Mouse (Mus musculus): ENCODE data around the gene Ctla4. TPM values are rescaled to one million over a fixed set of nuclear protein-coding genes. Genes with fewer than 3 reads are reported as not detected.

Gene Ctla4
- polyA plus RNA-seq, 1 experiment from 2014 or later, result not detected

DNA sequence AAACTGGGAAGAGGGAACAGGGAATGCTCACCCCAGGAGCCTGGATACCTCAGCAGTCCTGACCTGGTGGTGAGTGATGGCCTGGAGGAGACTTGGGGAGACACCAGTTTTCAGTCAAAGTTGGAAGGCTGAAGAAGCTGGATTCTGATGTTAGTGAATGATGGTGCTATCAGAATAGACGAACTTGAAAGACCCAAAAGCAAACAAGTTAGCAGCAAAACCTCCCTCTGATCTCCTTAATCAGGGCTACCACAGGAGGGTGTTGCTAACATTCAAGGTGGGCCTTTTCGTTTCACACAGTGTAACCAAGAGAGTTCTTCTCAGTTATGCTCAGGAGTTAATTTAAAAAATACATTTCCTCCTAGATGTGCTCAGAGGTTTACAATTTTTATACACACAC lies 3.5 kb upstream of the Ctla4 start:
- Histone ChIP-seq H3K9ac (ENCODE audit: low read depth, low read length) (no peak overlapping the region), H3K4me1 (ENCODE audit: control insufficient read depth, insufficient read depth, low read length) (no peaks in the 10 kb centered on the region), H3K9me3 (replicated peaks; ENCODE audit: control insufficient read depth, low read length, poor library complexity, severe bottlenecking) (no peaks in the 10 kb centered on the region), H3K36me3 (ENCODE audit: control insufficient read depth, insufficient read depth, low read length) (no peaks in the 10 kb centered on the region), H3K4me3 (ENCODE audit: low read depth, low read length) (no peak overlapping the region), H3K27ac (ENCODE audit: low read length) (no peak overlapping the region), H3K27me3 (ENCODE audit: control insufficient read depth, insufficient read depth, low read depth, low read length) (no peaks in the 10 kb centered on the region), H3K4me2 (ENCODE audit: low read length) (no peak overlapping the region)
- WGBS, result 92% methylated on average over 2 of the region's 2 CpGs
- ATAC-seq, result no peak

DNA sequence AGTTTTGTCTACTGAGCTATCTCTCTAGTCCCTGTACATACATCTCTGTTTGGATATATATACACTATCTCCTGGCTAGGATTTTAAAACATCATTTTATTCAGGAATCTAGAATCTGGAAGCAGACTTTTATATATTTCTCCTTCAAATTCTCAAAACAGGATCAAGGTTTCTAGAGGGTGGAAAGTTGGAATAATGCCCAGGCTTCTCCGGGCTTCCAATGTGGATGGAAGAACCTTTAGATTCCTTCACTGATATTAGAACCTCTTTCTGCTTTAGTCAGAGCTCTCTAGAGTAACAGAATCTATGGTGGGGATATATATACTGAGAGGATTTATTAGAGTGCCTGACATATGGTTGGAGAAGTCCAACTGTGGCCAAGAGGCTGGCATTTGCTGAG lies 2.2 kb upstream of the Ctla4 start:
- Histone ChIP-seq H3K4me2 (ENCODE audit: low read length) (no peak overlapping the region), H3K27ac (ENCODE audit: low read length) (no peak overlapping the region), H3K4me1 (ENCODE audit: control insufficient read depth, insufficient read depth, low read length) (no peaks in the 10 kb centered on the region), H3K4me3 (ENCODE audit: low read depth, low read length) (no peak overlapping the region), H3K36me3 (ENCODE audit: control insufficient read depth, insufficient read depth, low read length) (no peaks in the 10 kb centered on the region), H3K27me3 (ENCODE audit: control insufficient read depth, insufficient read depth, low read depth, low read length) (no peaks in the 10 kb centered on the region), H3K9ac (ENCODE audit: low read depth, low read length) (no peak overlapping the region), H3K9me3 (replicated peaks; ENCODE audit: control insufficient read depth, low read length, poor library complexity, severe bottlenecking) (no peaks in the 10 kb centered on the region)
- WGBS, result 86% methylated on average over 1 of the region's 1 CpGs
- no peak for ATAC-seq

DNA sequence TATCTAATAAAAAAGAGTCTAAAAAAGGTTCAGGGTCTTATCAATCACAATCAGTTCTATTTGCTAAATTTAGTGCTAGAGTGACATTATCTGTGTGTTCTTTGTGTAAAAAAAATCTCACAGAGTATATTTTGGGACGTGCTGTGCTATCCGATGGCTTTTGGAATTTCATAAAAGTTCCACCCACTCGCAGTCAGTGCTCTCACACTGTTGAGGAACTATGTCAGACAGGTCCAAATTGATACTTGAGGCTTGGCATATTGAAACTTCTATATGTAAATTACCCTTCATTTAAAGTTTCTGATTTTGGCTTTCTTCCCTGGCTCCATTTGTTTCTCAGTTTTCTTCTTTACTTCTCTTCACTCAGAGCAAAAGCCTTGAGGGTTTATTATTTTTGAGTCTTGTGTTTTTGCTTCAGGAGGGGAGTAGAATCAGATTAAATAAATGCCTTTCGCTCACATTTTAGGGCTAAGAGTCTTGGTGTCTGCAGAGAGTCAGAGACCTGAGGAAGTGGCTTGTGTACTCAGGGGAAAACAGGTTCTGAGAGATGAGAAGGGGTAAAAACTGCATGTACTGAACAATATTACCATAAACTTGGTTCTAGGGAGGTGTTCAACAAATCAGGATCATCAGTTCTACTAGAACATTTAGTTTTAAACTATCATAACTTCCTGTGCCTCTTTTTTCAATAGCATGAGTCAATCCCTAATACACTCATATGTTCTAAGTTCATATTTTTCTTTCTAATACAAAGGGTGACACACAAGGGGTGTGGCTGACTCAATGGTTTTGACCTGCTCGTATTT lies 11.5 kb downstream of the Ctla4 start:
- Histone ChIP-seq H3K9me3 (replicated peaks; ENCODE audit: control insufficient read depth, low read length, poor library complexity, severe bottlenecking) (no peaks in the 10 kb centered on the region), H3K4me1 (ENCODE audit: control insufficient read depth, insufficient read depth, low read length) (no peaks in the 10 kb centered on the region), H3K4me2 (ENCODE audit: low read length) (no peak overlapping the region), H3K27ac (ENCODE audit: low read length) (no peak overlapping the region), H3K4me3 (ENCODE audit: low read depth, low read length) (no peak overlapping the region), H3K9ac (ENCODE audit: low read depth, low read length) (no peak overlapping the region), H3K36me3 (ENCODE audit: control insufficient read depth, insufficient read depth, low read length) (no peaks in the 10 kb centered on the region), H3K27me3 (ENCODE audit: control insufficient read depth, insufficient read depth, low read depth, low read length) (no peaks in the 10 kb centered on the region)
- WGBS, result 90% methylated on average over 5 of the region's 5 CpGs
- no peak for ATAC-seq

DNA sequence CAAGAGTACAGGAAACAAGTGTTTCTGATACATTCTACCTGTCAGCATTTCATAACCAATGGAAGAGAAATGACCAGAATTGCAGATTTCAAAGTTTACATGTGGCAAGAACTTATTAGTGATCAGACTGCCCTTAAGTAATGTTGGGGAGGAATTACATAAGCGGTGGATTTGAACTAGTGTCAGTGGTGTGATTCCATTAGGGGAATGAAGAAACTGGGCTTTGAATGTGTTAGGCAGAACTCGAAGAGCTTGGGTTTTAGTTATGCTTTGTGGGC lies 12.1 kb downstream of the Ctla4 start:
- Histone ChIP-seq H3K27ac (ENCODE audit: low read length) (no peak overlapping the region), H3K4me2 (ENCODE audit: low read length) (no peak overlapping the region), H3K4me3 (ENCODE audit: low read depth, low read length) (no peak overlapping the region), H3K36me3 (ENCODE audit: control insufficient read depth, insufficient read depth, low read length) (no peaks in the 10 kb centered on the region), H3K9me3 (replicated peaks; ENCODE audit: control insufficient read depth, low read length, poor library complexity, severe bottlenecking) (no peaks in the 10 kb centered on the region), H3K4me1 (ENCODE audit: control insufficient read depth, insufficient read depth, low read length) (no peaks in the 10 kb centered on the region), H3K27me3 (ENCODE audit: control insufficient read depth, insufficient read depth, low read depth, low read length) (no peaks in the 10 kb centered on the region), H3K9ac (ENCODE audit: low read depth, low read length) (no peak overlapping the region)
- WGBS, result 75% methylated on average over 2 of the region's 2 CpGs
- no peak for ATAC-seq

DNA sequence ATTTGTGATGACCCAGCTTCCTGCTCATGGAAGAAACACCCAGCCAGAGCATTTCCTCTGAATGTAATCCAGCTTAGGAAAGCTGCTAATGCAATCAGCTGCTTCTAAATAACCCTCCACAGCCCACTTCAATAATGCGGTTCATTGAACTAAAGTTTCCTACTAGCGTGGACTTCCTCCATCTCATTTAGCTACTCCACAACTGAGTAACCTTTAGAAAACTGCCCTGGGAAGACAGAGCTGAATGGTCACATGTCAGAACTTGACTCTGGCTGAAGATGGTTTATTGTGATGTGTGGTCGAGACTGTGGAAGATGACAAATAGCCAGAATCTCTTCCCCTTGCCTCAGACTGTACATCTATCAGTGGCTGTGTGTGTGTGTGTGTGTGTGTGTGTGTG lies 12.4 kb downstream of the Ctla4 start:
- Histone ChIP-seq H3K4me3 (ENCODE audit: low read depth, low read length) (no peak overlapping the region), H3K9me3 (replicated peaks; ENCODE audit: control insufficient read depth, low read length, poor library complexity, severe bottlenecking) (no peaks in the 10 kb centered on the region), H3K27me3 (ENCODE audit: control insufficient read depth, insufficient read depth, low read depth, low read length) (no peaks in the 10 kb centered on the region), H3K36me3 (ENCODE audit: control insufficient read depth, insufficient read depth, low read length) (no peaks in the 10 kb centered on the region), H3K9ac (ENCODE audit: low read depth, low read length) (no peak overlapping the region), H3K27ac (ENCODE audit: low read length) (no peak overlapping the region), H3K4me1 (ENCODE audit: control insufficient read depth, insufficient read depth, low read length) (no peaks in the 10 kb centered on the region), H3K4me2 (ENCODE audit: low read length) (no peak overlapping the region)
- WGBS, result 70% methylated on average over 3 of the region's 3 CpGs
- ATAC-seq, result no peak

DNA sequence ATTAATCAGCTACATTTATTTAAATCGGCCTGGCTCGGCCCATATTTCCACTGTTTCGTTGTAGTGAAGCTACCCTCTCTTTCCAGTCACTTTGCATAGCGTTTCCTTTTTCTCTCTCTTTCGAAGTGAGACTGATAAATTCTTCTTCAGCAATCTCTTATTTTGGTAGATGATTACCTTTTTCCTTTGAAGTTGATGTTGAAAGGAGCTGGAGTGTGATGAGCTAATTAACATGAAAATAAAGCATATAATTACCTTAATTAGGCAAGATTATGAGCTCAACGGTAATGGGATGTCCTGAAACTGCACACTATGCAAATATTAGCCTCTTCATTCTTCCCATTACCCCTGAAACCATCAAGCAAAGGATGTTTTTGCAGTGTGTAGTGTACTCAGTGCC lies 15.7 kb downstream of the Ctla4 start:
- H3K9me3 ChIP-seq (replicated peaks; ENCODE audit: control insufficient read depth, low read length, poor library complexity, severe bottlenecking), result no peaks in the 10 kb centered on the region
- no peaks in the 10 kb centered on the region for H3K27me3 ChIP-seq (ENCODE audit: control insufficient read depth, insufficient read depth, low read depth, low read length)
- 54% methylated on average over 6 of the region's 6 CpGs for WGBS
- no peaks in the 10 kb centered on the region for H3K36me3 ChIP-seq (ENCODE audit: control insufficient read depth, insufficient read depth, low read length)
- no peak overlapping the region for H3K27ac ChIP-seq (ENCODE audit: low read length)
- H3K4me1 ChIP-seq (ENCODE audit: control insufficient read depth, insufficient read depth, low read length), result no peaks in the 10 kb centered on the region
- H3K4me2 ChIP-seq (ENCODE audit: low read length), result no peak overlapping the region
- ATAC-seq, result no peak
- H3K9ac ChIP-seq (ENCODE audit: low read depth, low read length), result no peak overlapping the region
- no peak overlapping the region for H3K4me3 ChIP-seq (ENCODE audit: low read depth, low read length)

DNA sequence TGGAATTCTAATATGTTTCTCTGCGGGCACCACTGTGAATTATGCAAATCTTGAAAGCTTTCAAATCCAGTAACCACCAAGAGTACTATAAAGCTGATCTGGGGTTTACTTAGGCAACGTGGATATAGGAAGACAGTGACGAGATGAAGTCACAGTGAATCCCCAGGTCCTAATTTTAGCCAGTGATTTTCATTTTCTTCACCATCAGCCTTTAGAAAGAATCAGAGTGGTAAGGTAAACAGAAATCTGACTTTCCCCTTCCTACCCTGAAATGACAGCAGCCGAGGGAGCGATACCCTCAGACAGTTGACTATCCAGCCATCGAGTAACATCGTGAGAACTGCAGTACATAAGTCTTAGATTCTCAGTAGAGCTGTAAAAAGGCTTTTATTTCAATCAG lies 16.3 kb downstream of the Ctla4 start:
- no peaks in the 10 kb centered on the region for H3K9me3 ChIP-seq (replicated peaks; ENCODE audit: control insufficient read depth, low read length, poor library complexity, severe bottlenecking)
- H3K9ac ChIP-seq (ENCODE audit: low read depth, low read length), result no peak overlapping the region
- no peaks in the 10 kb centered on the region for H3K36me3 ChIP-seq (ENCODE audit: control insufficient read depth, insufficient read depth, low read length)
- WGBS, result 82% methylated on average over 7 of the region's 7 CpGs
- H3K27ac ChIP-seq (ENCODE audit: low read length), result no peak overlapping the region
- no peak for ATAC-seq
- H3K4me2 ChIP-seq (ENCODE audit: low read length), result no peak overlapping the region
- H3K27me3 ChIP-seq (ENCODE audit: control insufficient read depth, insufficient read depth, low read depth, low read length), result no peaks in the 10 kb centered on the region
- H3K4me1 ChIP-seq (ENCODE audit: control insufficient read depth, insufficient read depth, low read length), result no peaks in the 10 kb centered on the region
- no peak overlapping the region for H3K4me3 ChIP-seq (ENCODE audit: low read depth, low read length)

DNA sequence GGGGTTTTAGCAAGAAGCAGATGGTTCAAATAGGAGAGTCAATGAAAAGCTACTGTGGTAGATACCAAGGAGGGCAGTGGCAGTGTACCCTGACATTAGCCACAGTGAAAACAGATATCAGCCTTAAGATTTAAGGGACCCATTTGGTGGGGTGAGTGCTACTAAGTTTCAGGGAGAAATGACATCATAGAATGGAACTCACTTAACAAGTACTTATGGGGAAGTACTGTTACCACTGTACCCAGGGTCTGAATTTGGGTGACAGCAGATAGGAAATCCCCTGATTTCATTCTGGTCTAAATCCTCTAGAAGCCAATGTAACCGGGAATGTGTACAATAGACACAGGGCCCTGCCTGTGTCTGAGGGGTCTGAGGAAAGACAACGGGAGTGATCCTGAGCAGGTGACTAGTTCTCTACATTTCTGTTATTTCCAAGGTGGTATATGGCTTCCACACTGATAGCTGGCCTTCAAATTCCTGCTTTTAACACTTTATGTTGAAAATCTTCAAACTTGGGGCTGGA lies 17.7 kb downstream of the Ctla4 start:
- Histone ChIP-seq H3K27ac (ENCODE audit: low read length) (no peak overlapping the region), H3K27me3 (ENCODE audit: control insufficient read depth, insufficient read depth, low read depth, low read length) (no peaks in the 10 kb centered on the region), H3K4me3 (ENCODE audit: low read depth, low read length) (no peak overlapping the region), H3K4me2 (ENCODE audit: low read length) (no peak overlapping the region), H3K9ac (ENCODE audit: low read depth, low read length) (no peak overlapping the region), H3K9me3 (replicated peaks; ENCODE audit: control insufficient read depth, low read length, poor library complexity, severe bottlenecking) (no peaks in the 10 kb centered on the region), H3K4me1 (ENCODE audit: control insufficient read depth, insufficient read depth, low read length) (no peaks in the 10 kb centered on the region), H3K36me3 (ENCODE audit: control insufficient read depth, insufficient read depth, low read length) (no peaks in the 10 kb centered on the region)
- 95% methylated on average over 2 of the region's 2 CpGs for WGBS
- ATAC-seq, result no peak

DNA sequence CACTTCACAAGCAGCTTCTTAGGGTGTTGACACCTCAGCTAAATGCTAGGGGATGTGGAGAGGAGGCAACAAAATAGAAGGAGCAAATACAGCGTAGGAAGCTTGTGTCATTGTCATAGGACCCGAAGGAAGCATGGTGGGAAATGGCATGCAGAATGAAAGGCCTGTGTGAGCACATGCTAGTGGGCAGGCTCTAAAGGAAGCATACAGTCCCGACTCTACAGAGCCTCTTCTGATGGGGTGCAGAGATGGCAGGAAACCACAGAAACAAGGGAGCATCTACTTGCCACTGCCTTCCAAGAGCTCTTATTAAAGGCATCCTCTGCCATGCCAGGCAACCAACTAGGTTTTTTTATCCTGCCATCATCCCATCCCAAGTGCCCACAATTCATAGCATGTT lies 20.7 kb downstream of the Ctla4 start:
- Histone ChIP-seq H3K9ac (ENCODE audit: low read depth, low read length) (no peak overlapping the region), H3K4me3 (ENCODE audit: low read depth, low read length) (no peak overlapping the region)
- no peak for ATAC-seq

More for the DNA sequence above, 20.7 kb downstream of the Ctla4 start:
- H3K4me2 ChIP-seq (ENCODE audit: low read length), result no peak overlapping the region
- H3K27ac ChIP-seq (ENCODE audit: low read length), result no peak overlapping the region
- 87% methylated on average over 3 of the region's 3 CpGs for WGBS
- H3K36me3 ChIP-seq (ENCODE audit: control insufficient read depth, insufficient read depth, low read length), result no peaks in the 10 kb centered on the region
- no peaks in the 10 kb centered on the region for H3K9me3 ChIP-seq (replicated peaks; ENCODE audit: control insufficient read depth, low read length, poor library complexity, severe bottlenecking)
- H3K4me1 ChIP-seq (ENCODE audit: control insufficient read depth, insufficient read depth, low read length), result peaks cover 2% of the 10 kb centered on the region; the same call in 1 of the 2 replicates
- no peaks in the 10 kb centered on the region for H3K27me3 ChIP-seq (ENCODE audit: control insufficient read depth, insufficient read depth, low read depth, low read length)
